Mouse (Mus musculus) brain, embryonic 14.5 days (tissue): ENCODE results near the gene Pi16.

Experiments
- CTCF ChIP-seq: fragments of 200-500 bp; IDR thresholded peaks from 2 replicates; pipeline ENCODE4 v1.5.1; 2012; ENCODE audit warnings: inconsistent platforms, mild to moderate bottlenecking, moderate library complexity, borderline replicate concordance; ENCODE audit not compliant: insufficient read depth, insufficient read length; ENCODE audit errors: extremely low read depth
- POLR2A ChIP-seq: fragments of 200-500 bp; IDR thresholded peaks from 2 replicates; pipeline ENCODE4 v1.6.1; 2012; ENCODE audit warnings: mild to moderate bottlenecking, inconsistent platforms, borderline replicate concordance; ENCODE audit not compliant: poor library complexity, insufficient read depth, insufficient read length, severe bottlenecking; ENCODE audit errors: extremely low read depth

- TF ChIP-seq POLR2A: peak; percentile 94
- peak; percentile 66 for TF ChIP-seq CTCF
These were observed 48.7 kb upstream of the Pi16 start, which contains the start of gene BC004004 for GRCm38 (mm10) chr17:29268682-29269348.
